Mouse (Mus musculus): ENCODE data around the gene Dnal4.
A peak's percentile ranks its signal among the peaks of the same experiment; 100 is the strongest.

Dnal4 gene

GRCm38 (mm10) chr15:79763601-79764246, 13.9 kb downstream of the Dnal4 start:
- no peak for DNase-seq (ENCODE audit: low spot score)

- no peak for DNase-seq (ENCODE audit: low spot score)
Observed at GRCm38 (mm10) chr15:79763001-79763400, 14.6 kb downstream of the Dnal4 start.

GRCm38 (mm10) chr15:79760956-79761355, 16.7 kb downstream of the Dnal4 start:
- DNase-seq (ENCODE audit: low spot score): no peak

GRCm38 (mm10) chr15:79757118-79757517, 20.5 kb downstream of the Dnal4 start:
- DNase-seq (ENCODE audit: low spot score): no peak

- no peak for DNase-seq (ENCODE audit: low spot score)
Observed at GRCm38 (mm10) chr15:79755977-79756625, 21.5 kb downstream of the Dnal4 start.

- DNase-seq (ENCODE audit: low spot score): no peak
Observed at GRCm38 (mm10) chr15:79755176-79755575, 22.5 kb downstream of the Dnal4 start.

- DNase-seq (ENCODE audit: low spot score): no peak
Observed at GRCm38 (mm10) chr15:79753873-79754272, 23.8 kb downstream of the Dnal4 start.

- no peak for DNase-seq (ENCODE audit: low spot score)
Observed at GRCm38 (mm10) chr15:79753420-79753752, 24.3 kb downstream of the Dnal4 start.

GRCm38 (mm10) chr15:79752742-79753419, 24.8 kb downstream of the Dnal4 start:
- peak; percentile 77 for DNase-seq (ENCODE audit: low spot score)

- no peak for DNase-seq (ENCODE audit: low spot score)
Observed at GRCm38 (mm10) chr15:79751772-79752171, 25.9 kb downstream of the Dnal4 start.

- DNase-seq (ENCODE audit: low spot score): no peak
Observed at GRCm38 (mm10) chr15:79750266-79750665, 27.4 kb downstream of the Dnal4 start.

GRCm38 (mm10) chr15:79749162-79749561, 28.5 kb downstream of the Dnal4 start:
- no peak for DNase-seq (ENCODE audit: low spot score)

GRCm38 (mm10) chr15:79747998-79748397, 29.7 kb downstream of the Dnal4 start:
- DNase-seq (ENCODE audit: low spot score): no peak

- DNase-seq (ENCODE audit: low spot score): no peak
Observed at GRCm38 (mm10) chr15:79745883-79746282, 31.8 kb downstream of the Dnal4 start.

- DNase-seq (ENCODE audit: low spot score): no peak
Observed at GRCm38 (mm10) chr15:79745312-79745711, 32.3 kb downstream of the Dnal4 start.

- no peak for DNase-seq (ENCODE audit: low spot score)
Observed at GRCm38 (mm10) chr15:79744742-79745141, 32.9 kb downstream of the Dnal4 start.

- no peak for DNase-seq (ENCODE audit: low spot score)
Observed at GRCm38 (mm10) chr15:79744001-79744400, 33.6 kb downstream of the Dnal4 start.

GRCm38 (mm10) chr15:79742706-79743023, 35.0 kb downstream of the Dnal4 start:
- DNase-seq (ENCODE audit: low spot score): no peak

GRCm38 (mm10) chr15:79741921-79742705, 35.5 kb downstream of the Dnal4 start, which contains the start of gene Sun2:
Sun2 (minus strand) TSS chr15:79742536.
- peak; percentile 81 for DNase-seq (ENCODE audit: low spot score)

- no peak for DNase-seq (ENCODE audit: low spot score)
Observed at GRCm38 (mm10) chr15:79741173-79741858, 36.3 kb downstream of the Dnal4 start.

GRCm38 (mm10) chr15:79740739-79741138, 36.9 kb downstream of the Dnal4 start:
- DNase-seq (ENCODE audit: low spot score): no peak

GRCm38 (mm10) chr15:79734311-79734710, 43.3 kb downstream of the Dnal4 start:
- no peak for DNase-seq (ENCODE audit: low spot score)

All from ovary, postnatal 14 days (tissue).